Mouse (Mus musculus) erythroblast, embryonic 14.5 days (primary cell): ENCODE measurements around the gene Tmem82.

Experiments used
- GATA1 ChIP-seq: IDR thresholded peaks from 2 replicates; pipeline ENCODE4 v1.6.1; 2012; ENCODE audit warnings: low read length, inconsistent platforms, mixed read lengths
- TAL1 ChIP-seq: IDR thresholded peaks from 3 replicates; pipeline ENCODE4 v1.6.1; 2012; ENCODE audit warnings: low read length, inconsistent platforms, mixed read lengths

DNA sequence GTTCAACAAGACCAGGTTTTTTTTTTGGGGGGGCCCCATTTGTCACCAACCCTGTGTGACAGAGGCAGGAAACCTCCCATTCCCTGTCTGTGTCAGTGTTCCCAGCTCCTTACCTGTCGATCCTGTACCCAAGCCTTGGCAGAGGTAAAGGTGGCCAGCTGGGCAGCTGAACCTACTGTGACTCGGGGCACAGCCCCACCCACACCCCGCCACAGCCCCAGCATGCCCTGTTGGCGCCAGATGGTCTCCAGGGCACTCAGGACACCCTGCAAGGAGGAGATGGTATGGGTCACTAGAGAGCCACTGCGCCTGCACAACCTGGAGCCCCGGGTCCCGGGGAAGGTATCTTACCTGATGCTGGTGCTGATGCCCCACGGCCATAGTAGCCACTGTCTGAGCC lies 3.7 kb upstream of the Tmem82 start:
- TF ChIP-seq GATA1, result no peak
- no peak for TF ChIP-seq TAL1
